20 mouse cellular contexts compared by ENCODE assay signal in the genomic region with DNA sequence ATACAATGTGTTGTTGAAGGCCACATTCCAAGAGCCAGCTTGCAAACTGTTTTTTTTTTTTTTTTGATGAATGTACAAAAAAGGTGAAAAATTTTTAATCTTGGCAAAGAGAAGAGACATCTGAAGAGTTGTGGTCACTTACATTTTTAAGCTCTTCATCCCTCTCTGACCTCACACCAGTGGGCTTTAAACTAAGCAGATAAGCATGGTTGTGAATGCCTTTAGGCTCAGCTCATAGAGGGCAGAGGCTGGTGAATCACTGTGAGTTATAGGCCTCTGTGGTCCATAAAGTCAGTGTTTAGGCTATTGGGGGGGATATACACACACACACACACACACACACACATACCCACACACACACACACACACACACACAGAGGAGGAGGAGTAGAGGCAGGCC.
DNase-seq lines count a peak whose midpoint lies in the region; ATAC-seq and TF ChIP-seq lines count a peak whose summit lies in the region.
"Had no signal": no experiment of that assay in that cellular context is flagged by ENCODE, and none has a peak within 500 bp of the region (broad histone marks: within the 10 kb centered on the region; RNA-seq: fewer than 3 reads in every experiment).

No protein-coding gene starts in this region.

- no peak for TF ChIP-seq CTCF in embryonic fibroblast, embryonic 13.5 days (IDR thresholded peaks at IDR 0.05; ENCODE audit: borderline replicate concordance, insufficient read depth, low read length)

- ATAC-seq in forebrain, embryonic 15.5 days (replicated peaks), result no peak; the same call in 1 of the 2 replicates
- ATAC-seq in forebrain, embryonic 12.5 days (ENCODE audit: low FRiP score), result no peak
- ATAC-seq: intestine, postnatal 0 days had no signal

- no peak for TF ChIP-seq POLR2A in embryonic fibroblast, embryonic 13.5 days (IDR thresholded peaks at IDR 0.05; ENCODE audit: low read depth, low read length)

- H3K27me3 ChIP-seq in forebrain, embryonic 15.5 days, result no peaks in the 10 kb centered on the region
- no peaks in the 10 kb centered on the region for H3K27me3 ChIP-seq in forebrain, embryonic 12.5 days
- H3K27me3 ChIP-seq in limb, embryonic 10.5 days (ENCODE audit: low read depth, poor library complexity, severe bottlenecking), result no peaks in the 10 kb centered on the region
- H3K27me3 ChIP-seq: CH12.LX; hindbrain, embryonic 12.5 days; hindbrain, embryonic 15.5 days had no signal

- peak; percentile 43 for DNase-seq in Muller cell, postnatal 12 days (ENCODE audit: inconsistent ontology term)
- no peak for DNase-seq in lung, postnatal 36 days
- no peak for DNase-seq in spleen, adult 12 weeks (ENCODE audit: low spot score)
- DNase-seq in limb, embryonic 10.5 days (ENCODE audit: low spot score), result no peak
- DNase-seq: adrenal gland, postnatal 10 days; adrenal gland, postnatal 36 days; cerebellum, adult 2 months; cerebellum, postnatal 36 days; gastrocnemius, postnatal 10 days; gastrocnemius, postnatal 36 days; kidney, adult 2 months had no signal

- H3K4me3 ChIP-seq in forebrain, embryonic 15.5 days, result no peak overlapping the region
- no peak overlapping the region for H3K4me3 ChIP-seq in forebrain, embryonic 12.5 days (replicated peaks)
- no peak overlapping the region for H3K4me3 ChIP-seq in embryonic fibroblast, embryonic 13.5 days (ENCODE audit: insufficient read depth, low read length)
- no peak overlapping the region for H3K4me3 ChIP-seq in limb, embryonic 10.5 days
- H3K4me3 ChIP-seq: hindbrain, embryonic 12.5 days; hindbrain, embryonic 15.5 days had no signal

- no peaks in the 10 kb centered on the region for H3K36me3 ChIP-seq in forebrain, embryonic 15.5 days
- H3K36me3 ChIP-seq in forebrain, embryonic 12.5 days (replicated peaks), result no peaks in the 10 kb centered on the region
- H3K36me3 ChIP-seq in limb, embryonic 10.5 days, result no peaks in the 10 kb centered on the region
- H3K36me3 ChIP-seq: G1E; hindbrain, embryonic 12.5 days; hindbrain, embryonic 15.5 days had no signal

- no peaks in the 10 kb centered on the region for H3K9me3 ChIP-seq in forebrain, embryonic 15.5 days
- no peaks in the 10 kb centered on the region for H3K9me3 ChIP-seq in forebrain, embryonic 12.5 days
- H3K9me3 ChIP-seq in limb, embryonic 10.5 days (replicated peaks), result no peaks in the 10 kb centered on the region
- H3K9me3 ChIP-seq: G1E; hindbrain, embryonic 12.5 days; hindbrain, embryonic 15.5 days had no signal

- H3K4me1 ChIP-seq in forebrain, embryonic 15.5 days, result peaks cover 22% of the 10 kb centered on the region
- no peaks in the 10 kb centered on the region for H3K4me1 ChIP-seq in forebrain, embryonic 12.5 days
- H3K4me1 ChIP-seq in embryonic fibroblast, embryonic 13.5 days (ENCODE audit: control insufficient read depth, insufficient read depth, low read length), result peaks cover 11% of the 10 kb centered on the region
- no peaks in the 10 kb centered on the region for H3K4me1 ChIP-seq in limb, embryonic 10.5 days
- H3K4me1 ChIP-seq: hindbrain, embryonic 12.5 days; hindbrain, embryonic 15.5 days had no signal

- no peak overlapping the region for H3K9ac ChIP-seq in forebrain, embryonic 15.5 days (replicated peaks)
- H3K9ac ChIP-seq in forebrain, embryonic 12.5 days, result no peak overlapping the region
- H3K9ac ChIP-seq: hindbrain, embryonic 12.5 days; hindbrain, embryonic 15.5 days had no signal

- H3K27ac ChIP-seq in forebrain, embryonic 15.5 days (replicated peaks), result peak overlapping the region; percentile 78
- H3K27ac ChIP-seq in forebrain, embryonic 12.5 days, result no peak overlapping the region
- H3K27ac ChIP-seq in embryonic fibroblast, embryonic 13.5 days (ENCODE audit: insufficient read depth, low read length), result peak overlapping the region; percentile 77
- no peak overlapping the region for H3K27ac ChIP-seq in limb, embryonic 10.5 days
- H3K27ac ChIP-seq: hindbrain, embryonic 12.5 days; hindbrain, embryonic 15.5 days had no signal

- no peak overlapping the region for H3K4me2 ChIP-seq in forebrain, embryonic 15.5 days (replicated peaks)
- no peak overlapping the region for H3K4me2 ChIP-seq in forebrain, embryonic 12.5 days
- H3K4me2 ChIP-seq: heart, embryonic 11.5 days; hindbrain, embryonic 12.5 days; hindbrain, embryonic 15.5 days had no signal

Comparison
In these comparisons a context has a peak if more than half of its experiments do, and no peak if none do; other contexts are left out.
1. H3K27ac ChIP-seq: peak in forebrain, embryonic 15.5 days (single experiment) and embryonic fibroblast, embryonic 13.5 days (single experiment); none in forebrain, embryonic 12.5 days (single experiment) and limb, embryonic 10.5 days (single experiment).